In genomic region chr4:141545743-141546333, GRCm38 (mm10) we compare ENCODE assay signal across 8 mouse cellular contexts. TPM values are rescaled to one million over a fixed set of nuclear protein-coding genes. Genes with fewer than 3 reads are reported as not detected.
A peak's percentile ranks its signal among the peaks of the same experiment; 100 is the strongest.
DNase-seq lines count a peak whose midpoint lies in the region; ATAC-seq and TF ChIP-seq lines count a peak whose summit lies in the region.

No protein-coding gene starts in this region.

- DNase-seq in CD8-positive naive resting alpha-beta T cell, adult 2 months (ENCODE audit: low read depth in 2 of 2, low spot score in 2 of 2): peak; percentile 99 to 100
- peak; percentile 97 for DNase-seq in c-Kit-positive CD71-negative TER-119-negative erythroid progenitor cells, embryonic 14.5 days (ENCODE audit: low read depth)
- peak; percentile 100 for DNase-seq in forebrain, embryonic 11.5 days (ENCODE audit: low spot score)
- peak; percentile 98 for DNase-seq in heart, postnatal 0 days (ENCODE audit: low spot score)
- DNase-seq in kidney, postnatal 4 days: peak; percentile 99 to 100

- no peaks in the 10 kb centered on the region for H3K9me3 ChIP-seq in forebrain, embryonic 11.5 days (ENCODE audit: control insufficient read depth, low read length)
- H3K9me3 ChIP-seq in heart, postnatal 0 days (replicated peaks; ENCODE audit: control insufficient read depth, low read length): no peaks in the 10 kb centered on the region
- no peaks in the 10 kb centered on the region for H3K9me3 ChIP-seq in liver, embryonic 16.5 days (replicated peaks; ENCODE audit: control insufficient read depth, low read length)
- H3K9me3 ChIP-seq in neural tube, embryonic 13.5 days: no peaks in the 10 kb centered on the region

- peak; percentile 88 for TF ChIP-seq POLR2A in testis, adult 2 months (IDR thresholded peaks at IDR 0.05; ENCODE audit: control insufficient read depth, low read depth, low read length)

- no peaks in the 10 kb centered on the region for H3K36me3 ChIP-seq in forebrain, embryonic 11.5 days (ENCODE audit: control insufficient read depth, insufficient read depth, low read length)
- H3K36me3 ChIP-seq in heart, postnatal 0 days (replicated peaks; ENCODE audit: control insufficient read depth, insufficient read depth, low read length): no peaks in the 10 kb centered on the region
- no peaks in the 10 kb centered on the region for H3K36me3 ChIP-seq in liver, embryonic 16.5 days (ENCODE audit: control insufficient read depth, insufficient read depth)
- no peaks in the 10 kb centered on the region for H3K36me3 ChIP-seq in neural tube, embryonic 13.5 days
- H3K36me3 ChIP-seq in testis, adult 2 months (ENCODE audit: control insufficient read depth, insufficient read depth, low read length): no peaks in the 10 kb centered on the region

- H3K27ac ChIP-seq in forebrain, embryonic 11.5 days (ENCODE audit: low read depth, low read length): peak overlapping the region; percentile 99
- H3K27ac ChIP-seq in heart, postnatal 0 days (ENCODE audit: low read depth): peak overlapping the region; percentile 100
- H3K27ac ChIP-seq in liver, embryonic 16.5 days (ENCODE audit: low read length): peak overlapping the region; percentile 100
- peak overlapping the region; percentile 100 for H3K27ac ChIP-seq in neural tube, embryonic 13.5 days (replicated peaks)
- H3K27ac ChIP-seq in testis, adult 2 months (ENCODE audit: control insufficient read depth, insufficient read depth, low read depth, low read length): peak overlapping the region; percentile 98

- no peak for TF ChIP-seq CTCF in heart, postnatal 0 days (IDR thresholded peaks at IDR 0.05; ENCODE audit: low read depth)
- 0 out of 2 replicates have a peak, but pooled peaks have one; percentile 2 for TF ChIP-seq CTCF in testis, adult 2 months (IDR thresholded peaks at IDR 0.05; ENCODE audit: control insufficient read depth, insufficient read depth, insufficient replicate concordance, low read depth, low read length)

- H3K9ac ChIP-seq in forebrain, embryonic 11.5 days (ENCODE audit: low read length): peak overlapping the region; percentile 97
- peak overlapping the region; percentile 99 for H3K9ac ChIP-seq in heart, postnatal 0 days (replicated peaks; ENCODE audit: low read depth, low read length)
- peak overlapping the region; percentile 97 for H3K9ac ChIP-seq in liver, embryonic 16.5 days (ENCODE audit: low read depth, low read length)
- peak overlapping the region; percentile 97 for H3K9ac ChIP-seq in neural tube, embryonic 13.5 days

- no peaks in the 10 kb centered on the region for H3K27me3 ChIP-seq in forebrain, embryonic 11.5 days (ENCODE audit: control insufficient read depth, insufficient read depth, low read length)
- no peaks in the 10 kb centered on the region for H3K27me3 ChIP-seq in heart, postnatal 0 days (ENCODE audit: control insufficient read depth, insufficient read depth, low read length)
- no peaks in the 10 kb centered on the region for H3K27me3 ChIP-seq in liver, embryonic 16.5 days (ENCODE audit: control insufficient read depth, insufficient read depth, low read depth, low read length)
- H3K27me3 ChIP-seq in neural tube, embryonic 13.5 days: no peaks in the 10 kb centered on the region
- no peaks in the 10 kb centered on the region for H3K27me3 ChIP-seq in testis, adult 2 months (ENCODE audit: control insufficient read depth, insufficient read depth, low read length)

- WGBS in forebrain, embryonic 11.5 days: under 1% methylated on average over 56 of the region's 56 CpGs
- 0% methylated on average over 43 of the region's 56 CpGs for WGBS in heart, postnatal 0 days
- under 1% methylated on average over 52 of the region's 56 CpGs for WGBS in liver, embryonic 16.5 days (ENCODE audit: insufficient replicate concordance)
- WGBS in neural tube, embryonic 13.5 days: under 1% methylated on average over 44 of the region's 56 CpGs

- H3K4me2 ChIP-seq in forebrain, embryonic 11.5 days (ENCODE audit: low read depth, low read length, severe bottlenecking): peak overlapping the region; percentile 98
- H3K4me2 ChIP-seq in heart, postnatal 0 days (ENCODE audit: low read depth, low read length): peak overlapping the region; percentile 83
- peak overlapping the region; percentile 95 for H3K4me2 ChIP-seq in liver, embryonic 16.5 days (ENCODE audit: low read depth, low read length)
- peak overlapping the region; percentile 99 for H3K4me2 ChIP-seq in neural tube, embryonic 13.5 days

- peak overlapping the region; percentile 68 for H3K4me3 ChIP-seq in forebrain, embryonic 11.5 days (ENCODE audit: low read depth, low read length)
- peak overlapping the region; percentile 80 for H3K4me3 ChIP-seq in heart, postnatal 0 days (ENCODE audit: low read depth, low read length)
- H3K4me3 ChIP-seq in liver, embryonic 16.5 days (ENCODE audit: low read depth, low read length): peak overlapping the region; percentile 95
- peak overlapping the region; percentile 72 for H3K4me3 ChIP-seq in neural tube, embryonic 13.5 days
- peak overlapping the region; percentile 97 for H3K4me3 ChIP-seq in testis, adult 2 months (ENCODE audit: control insufficient read depth, low read depth, low read length)

- H3K4me1 ChIP-seq in forebrain, embryonic 11.5 days (replicated peaks; ENCODE audit: control insufficient read depth, insufficient read depth, low read length): peaks cover 3% of the 10 kb centered on the region; the same call in 1 of the 2 replicates
- 0 out of 2 replicates have a peak, but pooled peaks cover 12% of the 10 kb centered on the region for H3K4me1 ChIP-seq in heart, postnatal 0 days (ENCODE audit: control insufficient read depth, insufficient read depth)
- peaks cover 15% of the 10 kb centered on the region for H3K4me1 ChIP-seq in liver, embryonic 16.5 days (ENCODE audit: control insufficient read depth, low read depth, low read length)
- H3K4me1 ChIP-seq in neural tube, embryonic 13.5 days (replicated peaks): peaks cover 46% of the 10 kb centered on the region
- peaks cover 4% of the 10 kb centered on the region for H3K4me1 ChIP-seq in testis, adult 2 months (ENCODE audit: control insufficient read depth, insufficient read depth, low read length)

- ATAC-seq in forebrain, embryonic 11.5 days (replicated peaks; ENCODE audit: low FRiP score): peak; percentile 67
- peak; percentile 88 for ATAC-seq in heart, postnatal 0 days (ENCODE audit: insufficient read depth, low read depth)
- ATAC-seq in liver, embryonic 16.5 days (ENCODE audit: low read depth): peak; percentile 90
- peak; percentile 66 for ATAC-seq in neural tube, embryonic 13.5 days (ENCODE audit: low read depth)

- no peak for TF ChIP-seq EP300 in heart, postnatal 0 days (IDR thresholded peaks at IDR 0.05; ENCODE audit: low read depth)

RNA-seq across cellular contexts. Expression of gene Spen, which starts 7.4 kb away (rescaled TPM):
- polyA plus RNA-seq in forebrain, embryonic 11.5 days (2014; fragmentation: Nextera tagmentation; extraction: Ambion mirVana): 17.1 and 19.2 TPM in 2 replicates
- 2.3 and 5.9 TPM in 2 replicates for total RNA-seq in heart, postnatal 0 days (2014; rRNA removed; ENCODE audit: low replicate concordance)
- polyA plus RNA-seq in heart, postnatal 0 days (2015; fragmentation: Nextera tagmentation; extraction: Ambion mirVana): 4.3 and 4.9 TPM in 2 replicates
- 2.9 and 3.3 TPM in 2 replicates for polyA plus RNA-seq in liver, embryonic 16.5 days (2015; fragmentation: Nextera tagmentation; extraction: Ambion mirVana)
- polyA plus RNA-seq in neural tube, embryonic 13.5 days (2015; fragmentation: Nextera tagmentation; extraction: Ambion mirVana): 13.8 and 19.5 TPM in 2 replicates
- polyA plus RNA-seq in testis, adult 2 months (2012; rRNA removed): 16.9 and 20.1 TPM in 2 replicates

Comparison
In these comparisons a context has a peak if more than half of its experiments do, and no peak if none do; other contexts are left out.
1. Peak in every context shown above with its lines: DNase-seq, ATAC-seq, H3K4me3 ChIP-seq and H3K27ac ChIP-seq.